Mouse (Mus musculus): ENCODE measurements around the gene Olfr13. TPM values are rescaled to one million over a fixed set of nuclear protein-coding genes. Genes with fewer than 3 reads are reported as not detected.
"Not testable (repeated sequence)": the region's sequence is repeated elsewhere in the genome, so short reads cannot be mapped to it uniquely, and the experiment has no call there.

Olfr13 gene
- polyA plus RNA-seq (2015; fragmentation: Nextera tagmentation; extraction: Ambion mirVana), result not detected in 2 replicates

DNA sequence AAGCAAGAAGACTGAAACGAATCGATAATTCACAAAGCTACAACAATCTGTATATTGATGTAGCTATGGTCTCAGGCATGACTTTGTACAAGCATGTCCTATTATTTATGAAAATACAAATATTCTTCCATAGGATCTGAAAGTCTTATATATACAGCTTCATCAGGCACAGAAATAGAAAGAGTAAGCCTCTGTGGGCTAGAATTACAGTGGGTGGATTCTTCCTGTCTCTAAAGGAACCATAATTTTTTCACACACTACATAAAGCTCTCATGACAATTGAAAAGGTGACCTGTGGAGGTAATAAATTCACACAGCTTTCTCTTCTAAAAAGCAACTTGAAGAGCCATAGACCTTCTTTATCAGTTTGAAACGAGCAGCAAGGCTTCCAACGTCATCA lies at the start of gene Olfr13:
Gene Olfr13, plus strand, starts transcription at position 301 of the 400 bp plus-strand sequence.
- Histone ChIP-seq H3K9me3 (replicated peaks) (no peaks in the 10 kb centered on the region), H3K27me3 (no peaks in the 10 kb centered on the region), H3K4me3 (no peak within 1 kb of the TSS), H3K36me3 (ENCODE audit: poor library complexity, severe bottlenecking) (no peaks in the 10 kb centered on the region), H3K9ac (no peak within 1 kb of the TSS), H3K27ac (no peak within 1 kb of the TSS), H3K4me1 (no peaks in the 10 kb centered on the region), H3K4me2 (no peak within 1 kb of the TSS)
- 80% methylated on average over 4 of the region's 4 CpGs for WGBS
- no peak for ATAC-seq

DNA sequence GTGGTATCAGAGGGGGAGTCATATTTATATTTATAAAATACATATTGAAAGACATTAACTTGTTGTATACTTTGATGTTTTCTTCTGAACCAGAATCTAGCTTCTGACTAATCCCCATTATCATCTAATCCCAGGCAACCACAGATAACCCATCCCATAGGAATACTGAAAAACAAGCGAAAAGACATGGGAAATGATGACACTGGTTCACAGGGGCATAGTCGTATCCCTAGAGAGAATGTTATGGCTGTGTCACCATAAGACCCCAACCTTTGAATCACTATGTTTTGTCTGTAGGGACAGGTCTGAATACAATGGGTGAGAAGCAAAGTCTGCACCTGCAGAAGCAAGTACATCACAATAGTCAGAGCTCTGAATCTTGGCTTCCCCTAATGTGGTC lies 25.7 kb upstream of the Olfr13 start, which contains the start of gene Olfr237-ps1:
Gene Olfr237-ps1, plus strand, starts transcription at position 301 of the 400 bp plus-strand sequence.
- H3K4me1 ChIP-seq, result not testable (repeated sequence)
- 87% methylated on average over 2 of the region's 2 CpGs for WGBS

DNA sequence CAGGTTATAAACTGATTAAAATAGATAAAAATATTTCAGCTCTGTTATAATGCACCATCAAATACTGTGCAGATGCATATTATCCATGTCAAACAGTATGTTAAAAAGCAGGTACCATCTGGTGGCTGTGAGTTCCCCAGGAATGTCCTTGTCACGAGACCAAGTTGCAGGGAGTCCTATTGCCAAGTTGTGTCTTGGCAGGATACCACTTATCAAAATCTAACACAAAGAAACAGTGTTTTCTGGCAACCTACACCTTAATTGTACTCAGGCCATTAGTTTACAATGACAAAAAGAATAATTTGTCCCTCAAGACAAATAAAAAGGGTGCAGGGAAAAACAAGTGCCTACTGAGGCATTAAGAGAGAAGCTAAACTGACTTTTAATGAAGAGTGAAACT lies 12.4 kb upstream of the Olfr13 start:
- WGBS, result 45% methylated on average over 1 of the region's 1 CpGs
- Histone ChIP-seq H3K9me3 (replicated peaks) (no peaks in the 10 kb centered on the region), H3K27me3 (no peaks in the 10 kb centered on the region), H3K4me1 (no peaks in the 10 kb centered on the region), H3K36me3 (ENCODE audit: poor library complexity, severe bottlenecking) (no peaks in the 10 kb centered on the region), H3K27ac (no peak overlapping the region), H3K4me3 (no peak overlapping the region), H3K9ac (no peak overlapping the region), H3K4me2 (no peak overlapping the region)
- peak; percentile 41; the same call in 1 of the 2 replicates for ATAC-seq

More for the DNA sequence above, 25.7 kb upstream of the Olfr13 start, which contains the start of gene Olfr237-ps1:
- H3K9ac ChIP-seq; H3K4me3 ChIP-seq; H3K9me3 ChIP-seq (replicated peaks); ATAC-seq; H3K4me2 ChIP-seq; H3K36me3 ChIP-seq (ENCODE audit: poor library complexity, severe bottlenecking); H3K27ac ChIP-seq; H3K27me3 ChIP-seq: not testable (repeated sequence)

DNA sequence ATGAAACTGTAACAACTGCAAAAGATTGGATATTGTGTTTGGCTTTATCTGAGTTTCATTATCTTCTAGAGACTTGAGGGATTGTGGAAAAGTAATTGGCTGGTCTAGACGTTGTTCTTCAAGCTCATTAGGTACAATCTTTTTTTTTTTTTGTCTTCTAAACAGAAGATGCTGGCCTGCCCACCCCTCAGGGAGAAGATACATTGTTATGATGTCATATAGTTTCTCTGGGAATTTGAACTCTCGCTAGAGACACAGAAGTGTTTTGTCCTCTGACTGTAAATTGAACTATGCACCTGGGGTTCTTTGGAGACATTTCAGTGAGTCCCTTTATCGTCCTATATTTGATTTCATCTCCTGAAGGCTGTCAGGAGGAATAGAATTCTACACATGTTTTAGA lies 9.0 kb upstream of the Olfr13 start, which contains the start of gene Olfr437:
Gene Olfr437, plus strand, starts transcription at position 301 of the 400 bp plus-strand sequence.
- H3K27ac ChIP-seq, result no peak within 1 kb of the TSS
- H3K4me2 ChIP-seq, result no peak within 1 kb of the TSS
- no peaks in the 10 kb centered on the region for H3K36me3 ChIP-seq (ENCODE audit: poor library complexity, severe bottlenecking)
- no peak for ATAC-seq
- H3K4me3 ChIP-seq, result no peak within 1 kb of the TSS
- H3K27me3 ChIP-seq, result no peaks in the 10 kb centered on the region
- H3K9me3 ChIP-seq (replicated peaks), result no peaks in the 10 kb centered on the region
- 61% methylated on average over 3 of the region's 3 CpGs for WGBS
- H3K9ac ChIP-seq, result no peak within 1 kb of the TSS
- no peaks in the 10 kb centered on the region for H3K4me1 ChIP-seq

DNA sequence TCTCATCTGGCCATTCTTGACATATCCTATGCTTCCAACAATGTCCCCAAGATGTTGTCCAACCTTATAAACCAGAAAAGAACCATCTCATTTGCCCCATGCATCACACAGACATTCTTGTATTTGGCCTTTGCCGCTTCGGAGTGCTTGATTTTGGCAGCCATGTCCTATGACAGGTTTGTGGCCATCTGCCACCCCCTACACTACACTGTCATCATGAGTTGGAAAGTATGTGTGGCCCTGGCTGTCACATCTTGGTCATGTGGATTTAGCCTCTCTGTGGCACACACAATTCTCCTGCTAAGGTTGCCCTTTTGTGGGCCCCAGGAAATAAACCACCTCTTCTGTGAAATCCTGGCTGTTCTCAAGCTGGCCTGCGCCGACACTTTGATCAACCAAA lies 4.7 kb upstream of the Olfr13 start:
- 96% methylated on average over 4 of the region's 4 CpGs for WGBS
- H3K4me2 ChIP-seq, result no peak overlapping the region
- no peak overlapping the region for H3K4me3 ChIP-seq
- no peaks in the 10 kb centered on the region for H3K4me1 ChIP-seq
- no peak overlapping the region for H3K9ac ChIP-seq
- ATAC-seq, result no peak
- H3K36me3 ChIP-seq (ENCODE audit: poor library complexity, severe bottlenecking), result no peaks in the 10 kb centered on the region
- no peak overlapping the region for H3K27ac ChIP-seq
- H3K27me3 ChIP-seq, result no peaks in the 10 kb centered on the region
- no peaks in the 10 kb centered on the region for H3K9me3 ChIP-seq (replicated peaks)

DNA sequence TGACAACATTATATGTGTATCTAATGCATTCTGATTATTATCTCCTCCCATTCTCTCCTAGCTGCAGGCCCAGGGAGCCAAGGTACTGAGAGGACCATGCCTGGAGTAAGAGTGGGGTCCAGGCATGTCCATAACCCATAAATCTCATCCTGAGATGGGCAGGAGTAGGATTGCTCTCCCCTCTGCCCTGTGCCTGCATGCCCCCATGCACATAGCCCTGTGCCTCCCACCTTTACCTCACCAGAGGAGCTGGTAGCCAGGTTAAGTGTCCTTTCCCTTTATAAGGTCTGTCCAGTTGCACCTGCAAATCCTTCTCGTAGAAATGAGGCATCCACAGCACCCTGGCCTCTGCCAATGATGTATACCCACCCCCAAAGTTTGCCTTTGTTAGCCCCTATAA lies 6.2 kb downstream of the Olfr13 start:
- Histone ChIP-seq H3K4me3 (no peak overlapping the region), H3K27me3 (no peaks in the 10 kb centered on the region), H3K36me3 (ENCODE audit: poor library complexity, severe bottlenecking) (no peaks in the 10 kb centered on the region), H3K4me1 (peaks cover 6% of the 10 kb centered on the region; the same call in 1 of the 2 replicates), H3K4me2 (no peak overlapping the region), H3K9me3 (replicated peaks) (no peaks in the 10 kb centered on the region), H3K27ac (no peak overlapping the region), H3K9ac (no peak overlapping the region)
- WGBS, result 94% methylated on average over 1 of the region's 1 CpGs
- peak; percentile 33; the same call in 1 of the 2 replicates for ATAC-seq

DNA sequence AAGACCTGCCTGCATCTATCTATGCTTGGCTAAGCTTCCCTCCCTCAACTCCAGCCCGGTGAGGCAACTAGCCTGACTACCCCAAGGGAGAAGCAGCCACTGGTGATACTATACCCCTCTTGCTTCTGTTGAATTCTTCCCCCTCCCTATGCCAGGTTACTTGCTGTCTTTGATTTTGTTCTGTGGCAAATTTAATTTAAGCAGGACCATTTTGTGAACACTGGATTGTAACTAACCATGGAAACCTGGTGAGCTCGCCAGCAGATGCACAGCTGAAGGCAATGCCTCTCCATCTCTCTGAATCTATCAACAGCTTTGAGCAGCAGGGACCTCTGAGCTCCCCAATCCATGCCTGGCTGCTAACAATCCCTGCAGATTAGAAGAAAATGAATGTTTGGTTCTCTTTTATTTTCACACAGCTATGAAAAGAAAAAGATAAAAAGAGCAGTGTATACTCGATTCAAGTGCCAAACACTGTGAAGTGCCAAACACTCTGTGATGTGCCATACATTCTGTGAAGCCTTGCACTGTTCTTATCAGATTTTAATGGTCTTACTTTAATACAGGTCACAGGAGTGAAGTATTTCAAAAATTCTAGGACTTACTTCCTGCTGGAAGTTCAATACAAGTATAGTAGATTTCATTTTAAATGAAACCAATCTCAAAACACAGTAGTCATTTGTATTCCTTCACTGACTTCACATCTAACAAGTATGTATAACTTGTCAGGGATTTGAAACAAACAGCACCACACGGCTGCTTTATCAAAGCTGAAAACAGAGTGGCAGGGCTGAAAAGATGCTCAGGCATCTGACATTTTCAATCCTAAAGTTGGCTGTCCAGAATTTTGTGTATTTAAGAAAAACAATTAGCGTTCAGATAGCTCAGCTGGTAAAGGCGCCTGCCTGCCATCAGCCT lies 6.9 kb downstream of the Olfr13 start:
- H3K4me3 ChIP-seq, result no peak overlapping the region
- no peaks in the 10 kb centered on the region for H3K27me3 ChIP-seq
- no peak overlapping the region for H3K9ac ChIP-seq
- no peak overlapping the region for H3K27ac ChIP-seq
- no peak overlapping the region for H3K4me2 ChIP-seq
- ATAC-seq, result peak; percentile 76
- WGBS, result 51% methylated on average over 6 of the region's 6 CpGs
- no peaks in the 10 kb centered on the region for H3K9me3 ChIP-seq (replicated peaks)
- no peaks in the 10 kb centered on the region for H3K36me3 ChIP-seq (ENCODE audit: poor library complexity, severe bottlenecking)
- peaks cover 6% of the 10 kb centered on the region; the same call in 1 of the 2 replicates for H3K4me1 ChIP-seq

DNA sequence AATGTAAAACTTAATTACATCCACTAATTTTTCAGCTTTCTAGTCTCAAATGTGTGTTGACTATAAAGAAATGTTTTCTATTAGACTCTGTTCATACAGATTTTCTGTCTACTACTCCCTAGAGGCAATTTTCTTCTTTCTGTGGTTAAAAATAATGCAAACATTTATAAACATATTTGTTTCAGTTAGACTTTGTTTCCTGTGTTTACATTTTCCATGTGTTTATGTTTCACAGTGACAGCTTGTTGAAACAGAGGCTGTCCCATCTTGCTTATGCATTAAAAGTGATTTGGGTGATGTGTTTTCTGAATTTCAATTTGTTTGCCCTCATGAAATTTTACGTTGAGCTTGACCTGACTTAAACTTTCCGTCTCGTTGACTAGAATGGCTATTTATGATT lies 19.0 kb downstream of the Olfr13 start:
- H3K9me3 ChIP-seq (replicated peaks), result no peaks in the 10 kb centered on the region
- H3K4me3 ChIP-seq, result no peak overlapping the region
- no peaks in the 10 kb centered on the region for H3K27me3 ChIP-seq
- 85% methylated on average over 3 of the region's 3 CpGs for WGBS
- H3K4me1 ChIP-seq, result no peaks in the 10 kb centered on the region
- no peaks in the 10 kb centered on the region for H3K36me3 ChIP-seq (ENCODE audit: poor library complexity, severe bottlenecking)
- H3K9ac ChIP-seq, result no peak overlapping the region
- H3K4me2 ChIP-seq, result no peak overlapping the region
- ATAC-seq, result no peak
- H3K27ac ChIP-seq, result no peak overlapping the region

DNA sequence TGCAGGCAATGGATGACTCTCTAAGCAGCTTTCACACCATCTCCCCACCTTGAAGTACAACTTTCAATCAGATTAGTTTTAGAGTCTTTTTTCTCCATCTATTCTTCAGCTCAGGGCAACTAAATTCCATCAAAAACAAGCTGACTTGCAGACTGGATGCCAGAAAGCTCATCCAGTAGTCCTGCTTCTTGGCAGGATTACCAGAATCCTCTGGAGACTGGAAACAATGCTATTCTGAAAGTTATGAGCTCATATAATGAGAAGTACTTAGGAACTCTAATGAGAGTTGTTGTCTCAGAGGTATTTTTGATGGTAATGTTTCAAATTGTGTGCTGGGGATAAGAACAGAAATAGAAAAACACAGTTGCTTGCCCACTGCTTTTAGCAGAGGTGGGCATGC lies 24.8 kb downstream of the Olfr13 start, which contains the start of gene Olfr435:
Gene Olfr435, plus strand, starts transcription at position 366 of the 400 bp plus-strand sequence.
- H3K4me1 ChIP-seq, result no peaks in the 10 kb centered on the region
- H3K27me3 ChIP-seq, result no peaks in the 10 kb centered on the region
- H3K36me3 ChIP-seq (ENCODE audit: poor library complexity, severe bottlenecking), result no peaks in the 10 kb centered on the region
- ATAC-seq, result no peak
- no peaks in the 10 kb centered on the region for H3K9me3 ChIP-seq (replicated peaks)
- H3K4me2 ChIP-seq, result no peak within 1 kb of the TSS
- no peak within 1 kb of the TSS for H3K9ac ChIP-seq
- H3K4me3 ChIP-seq, result no peak within 1 kb of the TSS
- no peak within 1 kb of the TSS for H3K27ac ChIP-seq

DNA sequence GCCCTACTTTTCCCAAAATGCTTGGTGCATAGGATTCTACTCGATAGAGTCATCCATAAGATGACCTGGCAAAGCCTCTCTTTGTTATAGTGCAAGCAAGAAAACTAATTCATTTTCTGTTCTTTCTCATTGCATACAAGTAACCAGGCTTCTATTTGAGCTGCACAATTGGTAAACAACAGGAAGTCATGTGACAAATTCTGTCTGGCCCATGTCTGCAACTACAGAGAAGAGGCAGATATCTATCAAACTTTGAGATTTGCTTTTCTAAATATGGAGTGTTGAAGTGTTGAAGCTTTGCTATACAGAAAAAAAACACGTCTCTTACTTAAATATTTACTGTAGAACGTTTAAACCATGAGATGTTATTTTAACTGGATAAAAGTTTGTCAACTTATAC lies 26.2 kb downstream of the Olfr13 start:
- H3K4me1 ChIP-seq, result no peaks in the 10 kb centered on the region
- H3K4me3 ChIP-seq, result no peak overlapping the region
- no peak overlapping the region for H3K4me2 ChIP-seq
- H3K9me3 ChIP-seq (replicated peaks), result no peaks in the 10 kb centered on the region
- H3K27me3 ChIP-seq, result no peaks in the 10 kb centered on the region
- ATAC-seq, result no peak
- WGBS, result 77% methylated on average over 3 of the region's 3 CpGs
- no peak overlapping the region for H3K27ac ChIP-seq
- no peak overlapping the region for H3K9ac ChIP-seq
- H3K36me3 ChIP-seq (ENCODE audit: poor library complexity, severe bottlenecking), result no peaks in the 10 kb centered on the region

DNA sequence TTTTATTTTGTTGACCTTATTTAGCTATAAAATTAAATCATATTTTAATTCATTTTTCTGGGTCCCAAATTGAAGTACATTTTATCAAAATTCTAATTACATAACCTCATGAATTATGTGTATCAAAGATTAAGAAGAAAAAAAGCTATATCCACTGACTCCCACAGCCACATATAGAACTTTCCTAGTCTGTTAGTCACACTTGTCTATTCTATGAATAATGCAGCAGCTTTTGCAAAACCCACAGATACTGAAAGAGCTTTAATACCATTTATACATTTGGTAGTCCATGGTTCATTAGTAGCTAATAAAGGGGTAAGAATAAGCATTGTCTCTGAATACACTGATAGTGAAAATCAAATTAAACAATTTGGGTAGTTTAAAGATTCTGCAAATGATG lies 30.8 kb downstream of the Olfr13 start:
- Histone ChIP-seq H3K4me3 (no peak overlapping the region), H3K9me3 (replicated peaks) (no peaks in the 10 kb centered on the region), H3K27me3 (no peaks in the 10 kb centered on the region), H3K4me2 (no peak overlapping the region), H3K27ac (no peak overlapping the region), H3K4me1 (no peaks in the 10 kb centered on the region), H3K9ac (no peak overlapping the region), H3K36me3 (ENCODE audit: poor library complexity, severe bottlenecking) (no peaks in the 10 kb centered on the region)
- ATAC-seq, result no peak

DNA sequence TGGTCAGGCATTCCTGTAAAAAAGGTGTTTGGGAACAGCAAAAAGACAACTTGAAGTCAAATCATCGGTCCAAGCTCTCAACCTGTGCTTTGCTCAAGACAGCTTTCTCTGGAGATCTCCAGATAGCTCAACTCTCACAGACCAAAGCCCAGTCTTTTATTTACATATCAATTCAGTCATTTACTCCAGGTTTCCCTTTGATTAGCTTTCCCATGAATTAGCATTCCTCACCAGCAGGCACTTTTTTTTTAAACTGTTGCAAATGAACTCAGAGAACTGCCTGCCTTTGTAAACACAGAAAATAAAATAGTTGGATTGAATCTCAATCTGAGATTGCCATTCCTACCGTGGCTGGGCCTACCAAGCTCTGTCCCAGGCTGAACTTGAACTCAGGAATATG lies 33.4 kb downstream of the Olfr13 start:
- Histone ChIP-seq H3K36me3 (ENCODE audit: poor library complexity, severe bottlenecking) (no peaks in the 10 kb centered on the region), H3K4me1 (no peaks in the 10 kb centered on the region), H3K27me3 (no peaks in the 10 kb centered on the region), H3K4me3 (no peak overlapping the region), H3K27ac (no peak overlapping the region), H3K9ac (no peak overlapping the region), H3K4me2 (no peak overlapping the region), H3K9me3 (replicated peaks) (no peaks in the 10 kb centered on the region)
- whole genome bisulfite sequencing, result 34% methylated on average over 2 of the region's 2 CpGs
- no peak for ATAC-seq

Measured in forebrain, embryonic 13.5 days (tissue).